In genomic region chr12:113000294-113001132, GRCm38 (mm10) we compare ENCODE assay signal across 8 mouse cellular contexts. TPM values are rescaled to one million over a fixed set of nuclear protein-coding genes. Genes with fewer than 3 reads are reported as not detected.
DNase-seq lines count a peak whose midpoint lies in the region; ATAC-seq and TF ChIP-seq lines count a peak whose summit lies in the region.

TSS of gene Brf1 (minus strand) at chr12:113000704.

- peak within 1 kb of the TSS; percentile 97 for H3K9ac ChIP-seq in ES-E14 (ENCODE audit: insufficient read depth, low read depth, low read length, poor library complexity, severe bottlenecking)
- peak within 1 kb of the TSS; percentile 91 for H3K9ac ChIP-seq in forebrain, embryonic 15.5 days (replicated peaks)

- H3K9me3 ChIP-seq in ES-E14 (ENCODE audit: control insufficient read depth, insufficient read depth, low read depth, low read length): no peaks in the 10 kb centered on the region
- H3K9me3 ChIP-seq in forebrain, embryonic 15.5 days: no peaks in the 10 kb centered on the region

- WGBS in forebrain, embryonic 15.5 days: 1% methylated on average over 94 of the region's 96 CpGs
- WGBS in lung, adult 2 months: under 1% methylated on average over 92 of the region's 96 CpGs

- H3K4me1 ChIP-seq in ES-E14 (ENCODE audit: control insufficient read depth in 2 of 2, insufficient read depth in 2 of 2, low read length in 2 of 2, poor library complexity in 1 of 2): peaks cover 4 to 7% of the 10 kb centered on the region in 2 experiments; a peak in 2 of 4 replicates
- H3K4me1 ChIP-seq in forebrain, embryonic 15.5 days: peaks cover 22% of the 10 kb centered on the region
- H3K4me1 ChIP-seq in lung, adult 2 months (ENCODE audit: control insufficient read depth, insufficient read depth, low read length): peaks cover 3% of the 10 kb centered on the region

- peak within 1 kb of the TSS; percentile 71 to 97 for H3K4me3 ChIP-seq in ES-E14 (ENCODE audit: insufficient read depth in 1 of 2, low read depth in 1 of 2, low read length in 2 of 2, poor library complexity in 1 of 2, severe bottlenecking in 1 of 2)
- peak within 1 kb of the TSS; percentile 83 for H3K4me3 ChIP-seq in forebrain, embryonic 15.5 days
- peak within 1 kb of the TSS; percentile 99 for H3K4me3 ChIP-seq in lung, adult 2 months (replicated peaks; ENCODE audit: extremely low read depth, low read depth, low read length)

- peaks cover 3% of the 10 kb centered on the region; the same call in 1 of the 2 replicates for H3K36me3 ChIP-seq in ES-E14 (ENCODE audit: control insufficient read depth, insufficient read depth, low read length, poor library complexity, severe bottlenecking)
- no peaks in the 10 kb centered on the region for H3K36me3 ChIP-seq in forebrain, embryonic 15.5 days

- peak within 1 kb of the TSS; percentile 79 for H3K4me2 ChIP-seq in forebrain, embryonic 15.5 days (replicated peaks)

- in situ Hi-C loops in ES-E14 (cut with MboI; ENCODE audit: low sequenced_read_pairs in 2 of 2, unreplicated experiment in 2 of 2): no loop called here

- peak; percentile 98 for ATAC-seq in forebrain, embryonic 15.5 days (replicated peaks)
- ATAC-seq in neutrophil, adult 5-6 weeks (ENCODE audit: extremely low read depth, insufficient number of reproducible peaks, low FRiP score, poor library complexity, severe bottlenecking): peak; percentile 95

- no peaks in the 10 kb centered on the region for H3K27me3 ChIP-seq in forebrain, embryonic 15.5 days

- H3K27ac ChIP-seq in ES-E14 (ENCODE audit: insufficient read depth, low read depth, low read length, poor library complexity, severe bottlenecking): peak within 1 kb of the TSS; percentile 73
- peak within 1 kb of the TSS; percentile 96 for H3K27ac ChIP-seq in forebrain, embryonic 15.5 days (replicated peaks)

- intact Hi-C loops in heart, postnatal 25 days (cut with DNase I): loop anchor here (5.0 kb wide), 1 partner anchor 152 kb away; no protein-coding TSS in a partner anchor

- DNase-seq in ES-E14 (ENCODE audit: low read depth, low spot score): peak; percentile 97
- peak; percentile 96 for DNase-seq in cerebellum, adult 11-12 months
- peak; percentile 94 for DNase-seq in heart, postnatal 25 days (ENCODE audit: low spot score)
- DNase-seq in layer of hippocampus, adult 18-20 months (ENCODE audit: low spot score in 2 of 2): peak; percentile 93 to 96
- DNase-seq in lung, adult 2 months: peak; percentile 94
- peak; percentile 94 to 95 for DNase-seq in thymus, adult 18-20 months

- 0 out of 2 replicates have a peak, but pooled peaks have one; percentile 90 for TF ChIP-seq POLR2A in lung, adult 2 months (IDR thresholded peaks at IDR 0.05; ENCODE audit: borderline replicate concordance, extremely low read depth, low read depth, low read length)

- TF ChIP-seq CTCF in lung, adult 2 months (IDR thresholded peaks at IDR 0.05; ENCODE audit: insufficient read depth, low read length): no peak

TF ChIP-seq in ES-E14, 5 proteins besides CTCF, POLR2A, EP300 and RAD21:
- no peak for TF ChIP-seq ZNF384 (IDR thresholded peaks at IDR 0.05; ENCODE audit: low read depth, low read length)
- peak; percentile 92 for TF ChIP-seq CHD2 (IDR thresholded peaks at IDR 0.05; ENCODE audit: low read depth, low read length)
- TF ChIP-seq MAFK (IDR thresholded peaks at IDR 0.05; ENCODE audit: insufficient read depth, low read depth, low read length): no peak
- peak; percentile 91 for TF ChIP-seq ZC3H11A (IDR thresholded peaks at IDR 0.05; ENCODE audit: borderline replicate concordance, low read depth, low read length)
- 0 out of 2 replicates have a peak, but pooled peaks have one; percentile 67 for TF ChIP-seq HCFC1 (IDR thresholded peaks at IDR 0.05; ENCODE audit: borderline replicate concordance, insufficient read depth, low read length)
TF ChIP-seq in ES-E14: peak in this region for 3.

RNA-seq across cellular contexts. Expression of gene Brf1, which starts in this region (rescaled TPM):
- total RNA-seq in ES-E14 (2012; rRNA removed): 56.4 and 63.4 TPM in 2 replicates
- 67.3 and 67.7 TPM in 2 replicates for polyA plus RNA-seq in forebrain, embryonic 15.5 days (2015; fragmentation: Nextera tagmentation; extraction: Ambion mirVana)
- total RNA-seq in heart, postnatal 25 days (2021): 10 to 100 TPM; 23.5 to 25.1 TPM
- 10 to 100 TPM; 48.3 to 55.2 TPM for total RNA-seq in layer of hippocampus, adult 18-20 months (2021)
- polyA plus RNA-seq in lung, adult 2 months (2012; rRNA removed): 83.3 and 131 TPM in 2 replicates
- 104 and 124 TPM in 2 replicates for total RNA-seq in neutrophil, adult 5-6 weeks (2017)

Comparison
In these comparisons a context has a peak if more than half of its experiments do, and no peak if none do; other contexts are left out.
1. Peak in every context shown above with its lines: DNase-seq, ATAC-seq, H3K4me3 ChIP-seq and H3K27ac ChIP-seq.